Mouse (Mus musculus): Measurements from ENCODE around the gene Xpnpep1. TPM values are rescaled to one million over a fixed set of nuclear protein-coding genes. Genes with fewer than 3 reads are reported as not detected.
A peak's percentile ranks its signal among the peaks of the same experiment; 100 is the strongest.

Xpnpep1 gene
- total RNA-seq, 1 experiment = 190 TPM

GRCm38 (mm10) chr19:53070870-53071269 is 30.9 kb upstream of the Xpnpep1 start:
- TF ChIP-seq CHD2 (IDR thresholded peaks at IDR 0.05; ENCODE audit: low read depth, low read length) = no peak
- no peak for TF ChIP-seq HCFC1 (IDR thresholded peaks at IDR 0.05; ENCODE audit: borderline replicate concordance, insufficient read depth, low read length)
- TF ChIP-seq ZNF384 (IDR thresholded peaks at IDR 0.05; ENCODE audit: low read depth, low read length) = no peak
- TF ChIP-seq MAFK (IDR thresholded peaks at IDR 0.05; ENCODE audit: insufficient read depth, low read depth, low read length) = no peak
- TF ChIP-seq ZC3H11A (IDR thresholded peaks at IDR 0.05; ENCODE audit: borderline replicate concordance, low read depth, low read length) = no peak
- Histone ChIP-seq H3K9ac (ENCODE audit: insufficient read depth, low read depth, low read length, poor library complexity, severe bottlenecking) (no peak overlapping the region), H3K9me3 (ENCODE audit: control insufficient read depth, insufficient read depth, low read depth, low read length) (no peaks in the 10 kb centered on the region), H3K4me3 (ENCODE audit: insufficient read depth in 1 of 2, low read depth in 1 of 2, low read length in 2 of 2, poor library complexity in 1 of 2, severe bottlenecking in 1 of 2) (no peak overlapping the region), H3K27ac (ENCODE audit: insufficient read depth, low read depth, low read length, poor library complexity, severe bottlenecking) (no peak overlapping the region), H3K36me3 (ENCODE audit: control insufficient read depth, insufficient read depth, low read length, poor library complexity, severe bottlenecking) (no peaks in the 10 kb centered on the region), H3K4me1 (ENCODE audit: control insufficient read depth in 2 of 2, insufficient read depth in 2 of 2, low read length in 2 of 2, poor library complexity in 1 of 2) (peaks cover 0 to 10% of the 10 kb centered on the region in 2 experiments; a peak in 3 of 4 replicates)
- in situ Hi-C loops (cut with MboI; ENCODE audit: low sequenced_read_pairs in 2 of 2, unreplicated experiment in 2 of 2) = no loop called here
- no peak for DNase-seq (ENCODE audit: low read depth, low spot score)

- TF ChIP-seq ZNF384 (IDR thresholded peaks at IDR 0.05; ENCODE audit: low read depth, low read length) = no peak
- TF ChIP-seq HCFC1 (IDR thresholded peaks at IDR 0.05; ENCODE audit: borderline replicate concordance, insufficient read depth, low read length) = no peak
- TF ChIP-seq CHD2 (IDR thresholded peaks at IDR 0.05; ENCODE audit: low read depth, low read length) = no peak
- TF ChIP-seq MAFK (IDR thresholded peaks at IDR 0.05; ENCODE audit: insufficient read depth, low read depth, low read length) = no peak
- TF ChIP-seq ZC3H11A (IDR thresholded peaks at IDR 0.05; ENCODE audit: borderline replicate concordance, low read depth, low read length) = no peak
- Histone ChIP-seq H3K4me3 (ENCODE audit: insufficient read depth in 1 of 2, low read depth in 1 of 2, low read length in 2 of 2, poor library complexity in 1 of 2, severe bottlenecking in 1 of 2) (no peak overlapping the region), H3K9me3 (ENCODE audit: control insufficient read depth, insufficient read depth, low read depth, low read length) (no peaks in the 10 kb centered on the region), H3K9ac (ENCODE audit: insufficient read depth, low read depth, low read length, poor library complexity, severe bottlenecking) (no peak overlapping the region), H3K27ac (ENCODE audit: insufficient read depth, low read depth, low read length, poor library complexity, severe bottlenecking) (no peak overlapping the region), H3K36me3 (ENCODE audit: control insufficient read depth, insufficient read depth, low read length, poor library complexity, severe bottlenecking) (no peaks in the 10 kb centered on the region), H3K4me1 (ENCODE audit: control insufficient read depth in 2 of 2, insufficient read depth in 2 of 2, low read length in 2 of 2, poor library complexity in 1 of 2) (peaks cover 3 to 10% of the 10 kb centered on the region in 2 experiments; a peak in 3 of 4 replicates)
- in situ Hi-C loops (cut with MboI; ENCODE audit: low sequenced_read_pairs in 2 of 2, unreplicated experiment in 2 of 2) = no loop called here
- no peak for DNase-seq (ENCODE audit: low read depth, low spot score)
Observed at GRCm38 (mm10) chr19:53069451-53069850, 29.4 kb upstream of the Xpnpep1 start.

- H3K4me3 ChIP-seq (ENCODE audit: insufficient read depth in 1 of 2, low read depth in 1 of 2, low read length in 2 of 2, poor library complexity in 1 of 2, severe bottlenecking in 1 of 2) = peak overlapping the region; percentile 31 to 32; a peak in 3 of 4 replicates
- no peak for TF ChIP-seq ZNF384 (IDR thresholded peaks at IDR 0.05; ENCODE audit: low read depth, low read length)
- no peak for TF ChIP-seq MAFK (IDR thresholded peaks at IDR 0.05; ENCODE audit: insufficient read depth, low read depth, low read length)
- TF ChIP-seq CHD2 (IDR thresholded peaks at IDR 0.05; ENCODE audit: low read depth, low read length) = no peak
- TF ChIP-seq HCFC1 (IDR thresholded peaks at IDR 0.05; ENCODE audit: borderline replicate concordance, insufficient read depth, low read length) = no peak
- H3K36me3 ChIP-seq (ENCODE audit: control insufficient read depth, insufficient read depth, low read length, poor library complexity, severe bottlenecking) = no peaks in the 10 kb centered on the region
- no peak overlapping the region for H3K27ac ChIP-seq (ENCODE audit: insufficient read depth, low read depth, low read length, poor library complexity, severe bottlenecking)
- in situ Hi-C loops (cut with MboI; ENCODE audit: low sequenced_read_pairs in 2 of 2, unreplicated experiment in 2 of 2) = no loop called here
- no peaks in the 10 kb centered on the region for H3K9me3 ChIP-seq (ENCODE audit: control insufficient read depth, insufficient read depth, low read depth, low read length)
- peaks cover 3 to 16% of the 10 kb centered on the region in 2 experiments; a peak in 3 of 4 replicates for H3K4me1 ChIP-seq (ENCODE audit: control insufficient read depth in 2 of 2, insufficient read depth in 2 of 2, low read length in 2 of 2, poor library complexity in 1 of 2)
- H3K9ac ChIP-seq (ENCODE audit: insufficient read depth, low read depth, low read length, poor library complexity, severe bottlenecking) = no peak overlapping the region; the same call in 1 of the 2 replicates
- no peak for DNase-seq (ENCODE audit: low read depth, low spot score)
Observed at GRCm38 (mm10) chr19:53066934-53067333, 26.9 kb upstream of the Xpnpep1 start.

GRCm38 (mm10) chr19:53066531-53066930 is 26.5 kb upstream of the Xpnpep1 start:
- in situ Hi-C loops (cut with MboI; ENCODE audit: low sequenced_read_pairs in 2 of 2, unreplicated experiment in 2 of 2) = no loop called here
- TF ChIP-seq CHD2 (IDR thresholded peaks at IDR 0.05; ENCODE audit: low read depth, low read length) (no peak), MAFK (IDR thresholded peaks at IDR 0.05; ENCODE audit: insufficient read depth, low read depth, low read length) (no peak), ZC3H11A (IDR thresholded peaks at IDR 0.05; ENCODE audit: borderline replicate concordance, low read depth, low read length) (no peak)
- no peaks in the 10 kb centered on the region for H3K9me3 ChIP-seq (ENCODE audit: control insufficient read depth, insufficient read depth, low read depth, low read length)
- H3K4me1 ChIP-seq (ENCODE audit: control insufficient read depth in 2 of 2, insufficient read depth in 2 of 2, low read length in 2 of 2, poor library complexity in 1 of 2) = peaks cover 3 to 16% of the 10 kb centered on the region in 2 experiments; a peak in 3 of 4 replicates
- no peak for DNase-seq (ENCODE audit: low read depth, low spot score)
- no peak overlapping the region for H3K27ac ChIP-seq (ENCODE audit: insufficient read depth, low read depth, low read length, poor library complexity, severe bottlenecking)
- H3K4me3 ChIP-seq (ENCODE audit: insufficient read depth in 1 of 2, low read depth in 1 of 2, low read length in 2 of 2, poor library complexity in 1 of 2, severe bottlenecking in 1 of 2) = peak overlapping the region in 1 of 2 experiments; percentile 31; a peak in 2 of 4 replicates
- no peak overlapping the region for H3K9ac ChIP-seq (ENCODE audit: insufficient read depth, low read depth, low read length, poor library complexity, severe bottlenecking)
- H3K36me3 ChIP-seq (ENCODE audit: control insufficient read depth, insufficient read depth, low read length, poor library complexity, severe bottlenecking) = no peaks in the 10 kb centered on the region

- H3K9ac ChIP-seq (ENCODE audit: insufficient read depth, low read depth, low read length, poor library complexity, severe bottlenecking) = no peak overlapping the region
- peaks cover 3 to 15% of the 10 kb centered on the region in 2 experiments; a peak in 2 of 4 replicates for H3K4me1 ChIP-seq (ENCODE audit: control insufficient read depth in 2 of 2, insufficient read depth in 2 of 2, low read length in 2 of 2, poor library complexity in 1 of 2)
- H3K27ac ChIP-seq (ENCODE audit: insufficient read depth, low read depth, low read length, poor library complexity, severe bottlenecking) = no peak overlapping the region
- no peak for DNase-seq (ENCODE audit: low read depth, low spot score)
- no peaks in the 10 kb centered on the region for H3K36me3 ChIP-seq (ENCODE audit: control insufficient read depth, insufficient read depth, low read length, poor library complexity, severe bottlenecking)
- no peak overlapping the region for H3K4me3 ChIP-seq (ENCODE audit: insufficient read depth in 1 of 2, low read depth in 1 of 2, low read length in 2 of 2, poor library complexity in 1 of 2, severe bottlenecking in 1 of 2)
- in situ Hi-C loops (cut with MboI; ENCODE audit: low sequenced_read_pairs in 2 of 2, unreplicated experiment in 2 of 2) = no loop called here
- TF ChIP-seq ZC3H11A (IDR thresholded peaks at IDR 0.05; ENCODE audit: borderline replicate concordance, low read depth, low read length) (no peak), HCFC1 (IDR thresholded peaks at IDR 0.05; ENCODE audit: borderline replicate concordance, insufficient read depth, low read length) (no peak), CHD2 (IDR thresholded peaks at IDR 0.05; ENCODE audit: low read depth, low read length) (no peak), ZNF384 (IDR thresholded peaks at IDR 0.05; ENCODE audit: low read depth, low read length) (no peak)
- H3K9me3 ChIP-seq (ENCODE audit: control insufficient read depth, insufficient read depth, low read depth, low read length) = no peaks in the 10 kb centered on the region
Observed at GRCm38 (mm10) chr19:53064972-53065361, 25.0 kb upstream of the Xpnpep1 start.

All from ES-E14 (cell line).